Mouse (Mus musculus) small intestine, adult 2 months (tissue): ENCODE measurements around the gene Ush2a. TPM values are rescaled to one million over a fixed set of nuclear protein-coding genes. Genes with fewer than 3 reads are reported as not detected.

ENCODE experiments used
- H3K27ac ChIP-seq: fragments of 200-500 bp; 2 replicates; pipeline ENCODE4 v1.5.1; 2012; ENCODE audit warnings: low read depth, low read length, control low read depth, inconsistent platforms; ENCODE audit not compliant: insufficient read depth
- H3K27me3 ChIP-seq: fragments of 200-500 bp; 2 replicates; pipeline ENCODE4 v1.6.1; 2012; ENCODE audit warnings: mild to moderate bottlenecking, moderate library complexity, low read length, inconsistent platforms; ENCODE audit not compliant: control insufficient read depth, insufficient read depth
- H3K36me3 ChIP-seq: fragments of 200-500 bp; 2 replicates; pipeline ENCODE4 v1.6.1; 2012; ENCODE audit warnings: mild to moderate bottlenecking, low read length, control low read depth, inconsistent platforms; ENCODE audit not compliant: control insufficient read depth, insufficient read depth
- H3K4me1 ChIP-seq: fragments of 200-500 bp; 2 replicates; pipeline ENCODE4 v1.6.1; 2012; ENCODE audit warnings: low read length, inconsistent platforms, mixed read lengths; ENCODE audit not compliant: control insufficient read depth, insufficient read depth, insufficient read length
- H3K4me3 ChIP-seq: fragments of 200-500 bp; 2 replicates; pipeline ENCODE4 v1.5.1; 2012; ENCODE audit warnings: low read depth, mild to moderate bottlenecking, control low read depth, inconsistent platforms, low read length, moderate library complexity
- CTCF ChIP-seq: fragments of 200-500 bp; IDR thresholded peaks from 2 replicates; pipeline ENCODE4 v1.5.1; 2012; ENCODE audit warnings: low read depth, mild to moderate bottlenecking, control low read depth, inconsistent platforms, low read length, moderate library complexity, mixed read lengths; ENCODE audit not compliant: insufficient replicate concordance, insufficient read length; ENCODE audit errors: extremely low read depth
- POLR2A ChIP-seq: fragments of 200-500 bp; IDR thresholded peaks from 2 replicates; pipeline ENCODE4 v1.6.1; 2012; ENCODE audit warnings: low read depth, mild to moderate bottlenecking, control low read depth, inconsistent platforms, low read length, moderate library complexity
- WGBS: fragments of 180-500 bp; shearing (Covaris S2); methylation state at CpG from one replicate; pipeline ENCODE4 v1.1.7; 2018; 5-methylcytosine and 5-hydroxymethylcytosine counted together
- polyA plus RNA-seq: library from polyadenylated mRNA; depleted of rRNA; stranded (reverse); fragments of >200 nt; gene quantifications from 2 replicates; pipeline ENCODE4 v1.2.3, GENCODE M21; 2012

The Ush2a gene
- polyA plus RNA-seq, 1 experiment = not detected

GRCm38 (mm10) chr1:188805852-188806251 lies 544.0 kb downstream of the Ush2a start:
- no peaks in the 10 kb centered on the region for H3K36me3 ChIP-seq
- H3K4me1 ChIP-seq = no peaks in the 10 kb centered on the region
- no peak overlapping the region for H3K27ac ChIP-seq
- H3K27me3 ChIP-seq = no peaks in the 10 kb centered on the region
- no peak overlapping the region for H3K4me3 ChIP-seq
- WGBS = 33% methylated on average over 4 of the region's 4 CpGs
- TF ChIP-seq CTCF (no peak), POLR2A (no peak)

GRCm38 (mm10) chr1:188810631-188811030 lies 548.8 kb downstream of the Ush2a start:
- Histone ChIP-seq H3K36me3 (no peaks in the 10 kb centered on the region), H3K27ac (no peak overlapping the region), H3K4me1 (no peaks in the 10 kb centered on the region), H3K4me3 (no peak overlapping the region), H3K27me3 (no peaks in the 10 kb centered on the region)
- TF ChIP-seq CTCF (no peak), POLR2A (no peak)
- 80% methylated on average over 9 of the region's 9 CpGs for WGBS

DNA sequence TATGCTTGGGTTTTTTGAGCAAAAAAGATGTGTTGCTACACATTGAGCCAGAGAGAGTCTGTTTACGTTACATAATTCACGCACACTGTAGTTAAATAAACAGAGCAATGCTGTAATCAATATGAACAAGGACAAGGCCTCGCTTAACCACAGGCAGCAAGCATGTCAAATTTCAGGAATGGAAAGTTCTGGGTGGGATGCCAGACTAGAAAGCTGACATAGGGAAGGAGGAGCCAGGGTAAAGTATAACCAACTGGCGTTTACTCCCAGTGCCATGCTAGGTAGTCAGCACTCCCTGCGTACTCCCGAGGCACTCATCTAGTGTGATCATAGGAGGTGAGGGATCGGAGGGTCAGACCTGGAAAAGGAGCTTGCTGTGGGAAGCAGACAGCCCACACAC lies 553.2 kb downstream of the Ush2a start:
- WGBS = 61% methylated on average over 7 of the region's 7 CpGs
- Histone ChIP-seq H3K4me3 (no peak overlapping the region), H3K27me3 (no peaks in the 10 kb centered on the region), H3K4me1 (no peaks in the 10 kb centered on the region), H3K36me3 (no peaks in the 10 kb centered on the region), H3K27ac (no peak overlapping the region)
- TF ChIP-seq POLR2A = no peak
- TF ChIP-seq CTCF = no peak

DNA sequence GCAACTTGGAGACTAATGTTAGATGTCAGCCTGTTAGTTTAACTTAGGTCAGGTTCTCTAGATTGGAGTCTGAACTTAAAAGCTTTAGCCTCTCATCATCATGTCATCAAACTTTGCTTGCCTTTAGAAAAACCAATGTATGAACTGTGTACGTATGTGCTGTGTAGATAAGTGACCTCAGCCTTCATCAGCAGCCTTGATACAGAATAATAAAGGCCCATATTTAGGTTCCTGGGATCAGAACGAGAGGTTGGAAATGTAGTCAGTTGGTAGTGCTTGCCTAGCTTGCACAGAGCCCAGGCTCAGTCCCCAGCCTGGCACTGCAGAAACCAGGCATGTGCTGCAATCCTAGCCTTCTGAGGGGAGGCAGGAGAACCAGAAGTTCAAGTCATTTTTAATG lies 562.4 kb downstream of the Ush2a start:
- no peak for TF ChIP-seq CTCF
- no peak for TF ChIP-seq POLR2A
- no peak overlapping the region for H3K4me3 ChIP-seq
- no peaks in the 10 kb centered on the region for H3K4me1 ChIP-seq
- H3K27ac ChIP-seq = no peak overlapping the region
- H3K36me3 ChIP-seq = no peaks in the 10 kb centered on the region
- WGBS = 83% methylated on average over 2 of the region's 2 CpGs
- no peaks in the 10 kb centered on the region for H3K27me3 ChIP-seq

GRCm38 (mm10) chr1:188824878-188825532 lies 563.2 kb downstream of the Ush2a start:
- 68% methylated on average over 8 of the region's 8 CpGs for WGBS
- TF ChIP-seq CTCF = no peak
- no peak for TF ChIP-seq POLR2A

GRCm38 (mm10) chr1:188830527-188831407 lies 568.9 kb downstream of the Ush2a start:
- H3K4me1 ChIP-seq = no peaks in the 10 kb centered on the region
- H3K27me3 ChIP-seq = no peaks in the 10 kb centered on the region
- H3K36me3 ChIP-seq = no peaks in the 10 kb centered on the region
- H3K4me3 ChIP-seq = no peak overlapping the region
- H3K27ac ChIP-seq = no peak overlapping the region
- 27% methylated on average over 11 of the region's 11 CpGs for WGBS
- TF ChIP-seq POLR2A (no peak), CTCF (no peak)

More at GRCm38 (mm10) chr1:188824878-188825532, 563.2 kb downstream of the Ush2a start:
- no peaks in the 10 kb centered on the region for H3K4me1 ChIP-seq
- no peak overlapping the region for H3K27ac ChIP-seq
- H3K36me3 ChIP-seq = no peaks in the 10 kb centered on the region
- H3K4me3 ChIP-seq = no peak overlapping the region
- no peaks in the 10 kb centered on the region for H3K27me3 ChIP-seq

DNA sequence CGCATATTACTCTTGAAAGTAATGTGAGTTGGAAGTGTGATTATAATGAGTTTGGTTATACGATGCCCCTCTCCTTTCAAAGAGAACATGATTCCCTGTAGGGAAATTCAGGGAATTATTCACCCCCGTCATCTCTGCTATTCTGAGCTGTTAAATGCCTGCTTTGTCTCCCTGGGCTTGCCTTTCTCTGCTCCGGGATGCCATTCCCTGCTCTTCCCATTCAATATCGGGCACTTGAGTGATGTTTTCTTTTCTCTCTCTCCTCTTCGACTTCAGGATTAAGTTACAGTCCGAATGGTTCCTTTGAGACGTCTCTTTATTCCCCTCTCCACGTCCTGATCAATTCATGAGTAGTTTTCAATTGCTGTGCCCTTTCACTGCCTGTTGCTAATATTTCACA lies 572.1 kb downstream of the Ush2a start:
- Histone ChIP-seq H3K4me1 (no peaks in the 10 kb centered on the region), H3K27me3 (no peaks in the 10 kb centered on the region), H3K4me3 (no peak overlapping the region), H3K36me3 (no peaks in the 10 kb centered on the region), H3K27ac (no peak overlapping the region)
- WGBS = 71% methylated on average over 9 of the region's 9 CpGs
- TF ChIP-seq CTCF (no peak), POLR2A (no peak)
